Mouse (Mus musculus) adrenal gland, postnatal 36 days (tissue): Measurements from ENCODE around the gene Rcan2. TPM values are rescaled to one million over a fixed set of nuclear protein-coding genes. Genes with fewer than 3 reads are reported as not detected.
A peak's percentile ranks its signal among the peaks of the same experiment; 100 is the strongest.

ENCODE experiments used
- DNase-seq, 2 experiments: peaks; one replicate each; pipeline ENCODE4 v3.0.0; 2021; ENCODE audit warnings: mixed read lengths in 1 of 2
- total RNA-seq, 2 experiments: library from RNA; stranded (reverse); gene quantifications; 2 replicates each; pipeline ENCODE4 v1.2.3; 2021

Rcan2 gene
- total RNA-seq, 2 experiments from 2014 or later = 3.8 to 4.0 TPM

DNA sequence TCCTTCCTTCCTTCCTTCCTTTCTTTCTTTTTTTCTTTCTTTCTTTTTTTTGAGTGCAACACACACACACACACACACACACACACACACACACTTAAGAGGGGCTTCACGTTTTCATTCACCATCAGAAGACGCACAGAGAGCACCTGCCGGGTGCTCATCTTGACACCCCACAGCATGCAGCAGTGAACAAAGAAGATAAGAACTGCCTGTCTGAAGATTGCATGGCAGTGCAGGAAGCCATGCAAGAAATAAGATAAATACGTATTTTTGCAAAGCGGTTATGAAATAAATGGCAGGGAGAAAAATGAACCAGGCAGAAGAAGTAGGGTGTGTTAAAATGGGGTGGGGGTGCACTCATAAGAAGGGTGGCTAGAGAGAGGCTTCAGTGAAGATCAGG is 116.0 kb downstream of the Rcan2 start:
- DNase-seq = no peak

DNA sequence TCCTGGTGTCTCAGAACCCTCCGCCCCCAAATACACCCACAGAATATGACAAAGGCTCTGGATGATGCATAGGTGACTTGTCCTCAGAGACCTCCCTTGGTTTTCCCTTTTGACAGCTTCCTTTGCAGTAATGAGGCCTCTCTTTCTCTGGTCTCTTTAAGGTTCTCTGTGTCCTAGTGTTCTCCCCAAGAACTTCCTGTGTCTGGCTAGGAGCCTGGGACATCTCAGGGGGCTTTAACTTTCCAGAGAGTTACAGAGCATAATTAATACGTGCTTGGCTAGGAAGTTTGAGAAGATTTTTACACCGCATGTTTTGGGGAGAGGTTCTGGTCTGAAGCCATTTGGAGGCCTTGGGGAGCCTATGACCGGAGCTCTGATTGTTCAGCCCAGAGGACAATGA is 128.7 kb downstream of the Rcan2 start:
- no peak for DNase-seq

GRCm38 (mm10) chr17:43931731-43932130 is 130.6 kb downstream of the Rcan2 start:
- no peak for DNase-seq

DNA sequence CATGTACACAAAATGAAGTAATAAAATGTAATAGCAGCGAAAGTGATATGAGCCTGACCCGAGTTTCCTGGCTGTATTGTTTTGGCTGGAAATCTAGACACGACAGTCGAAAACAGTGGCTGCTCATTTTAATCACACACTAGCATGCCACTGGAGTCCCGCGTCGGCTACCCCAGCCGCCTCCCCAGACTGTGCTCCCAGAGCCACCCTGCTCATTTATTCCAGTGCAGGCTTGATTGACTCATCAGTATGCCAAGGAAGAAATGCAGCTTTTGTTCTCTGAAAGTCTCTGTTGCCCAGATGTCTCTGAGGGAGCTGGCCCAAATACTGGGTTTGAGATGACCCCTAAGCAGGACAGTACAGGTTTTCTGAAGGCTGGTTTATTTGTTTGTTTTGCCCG is 132.9 kb downstream of the Rcan2 start:
- no peak for DNase-seq

- DNase-seq = peak; percentile 1 to 3
These were observed 151.1 kb downstream of the Rcan2 start for GRCm38 (mm10) chr17:43952219-43952618.

DNA sequence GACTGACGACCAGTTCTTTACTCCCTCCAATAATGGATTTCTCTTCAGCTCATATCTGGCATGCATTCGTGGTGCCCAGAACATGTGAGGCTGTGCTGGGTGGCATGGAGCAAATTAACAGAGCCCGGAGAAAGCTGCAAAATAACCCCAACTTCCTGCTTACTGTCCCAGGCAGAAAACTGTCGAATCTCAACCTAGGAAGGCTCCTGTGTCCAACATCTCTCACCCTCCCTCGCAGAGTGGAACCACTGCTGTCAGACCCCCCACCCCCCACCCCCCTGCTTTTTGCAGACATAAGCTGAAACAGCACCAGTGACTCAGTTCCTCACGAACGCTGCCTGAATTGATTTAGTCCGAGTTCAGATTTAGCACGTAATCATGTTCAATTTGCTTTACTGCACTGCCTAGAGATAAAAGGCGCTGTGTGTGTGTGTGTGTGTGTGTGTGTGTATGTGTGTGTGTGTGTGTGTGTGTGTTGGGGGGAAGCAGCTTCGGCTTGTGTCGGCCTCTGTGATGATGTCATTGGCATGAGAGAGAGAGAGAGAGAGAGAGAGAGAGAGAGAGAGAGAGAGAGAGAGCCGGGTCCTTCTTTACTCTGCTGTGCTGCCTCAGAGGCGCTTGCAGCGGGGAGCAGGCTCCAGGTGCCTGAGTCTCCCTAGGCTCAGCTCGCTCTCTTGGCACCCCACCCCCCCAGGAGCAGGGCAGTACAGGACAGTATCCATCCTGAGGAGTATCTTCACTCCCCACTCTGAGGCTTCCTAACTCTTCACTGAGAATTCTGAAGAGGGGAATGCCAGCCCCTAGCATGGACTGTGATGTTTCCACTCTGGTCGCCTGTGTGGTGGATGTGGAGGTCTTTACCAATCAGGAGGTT is 151.7 kb downstream of the Rcan2 start:
- DNase-seq = peak in 1 of 2 experiments; percentile 3

DNA sequence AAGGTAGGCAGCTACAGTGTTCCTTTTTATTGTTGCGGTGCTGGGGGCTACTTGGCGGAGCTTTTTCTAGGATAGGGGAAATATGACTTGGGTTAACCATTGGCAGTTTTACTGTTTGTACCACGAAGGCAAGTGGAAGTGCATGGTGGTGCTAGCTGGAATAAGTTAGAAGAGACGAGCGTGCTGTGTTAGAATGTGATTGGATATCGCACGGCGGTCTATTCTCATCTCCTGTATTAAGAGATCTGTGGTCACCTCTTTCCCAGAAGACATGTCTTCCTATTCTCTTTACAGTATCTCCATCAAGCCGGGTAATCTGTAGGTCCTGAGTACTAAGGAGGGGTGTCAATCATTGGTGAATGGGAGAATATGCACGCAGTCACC is 152.4 kb downstream of the Rcan2 start:
- no peak for DNase-seq

DNA sequence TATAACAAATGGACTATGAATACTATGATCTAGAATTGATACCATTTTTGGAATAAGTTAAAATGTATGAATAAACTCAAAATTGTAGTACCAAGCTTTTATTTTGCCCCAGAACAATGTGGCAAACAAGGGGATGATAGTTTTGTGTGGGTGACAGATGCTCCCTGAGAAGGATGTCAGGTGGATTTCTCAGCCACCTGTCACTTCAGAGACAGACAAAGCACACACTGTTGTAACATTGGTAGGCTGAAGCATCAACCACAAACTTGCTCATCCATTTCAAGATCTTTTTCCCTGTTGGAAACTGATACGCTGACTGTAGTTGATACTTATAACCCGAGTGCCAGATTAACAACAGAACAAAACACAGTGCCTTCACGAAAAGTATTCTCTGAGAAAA is 158.6 kb downstream of the Rcan2 start:
- no peak for DNase-seq

- DNase-seq = no peak
These were observed 168.8 kb downstream of the Rcan2 start for GRCm38 (mm10) chr17:43969943-43970342.

DNA sequence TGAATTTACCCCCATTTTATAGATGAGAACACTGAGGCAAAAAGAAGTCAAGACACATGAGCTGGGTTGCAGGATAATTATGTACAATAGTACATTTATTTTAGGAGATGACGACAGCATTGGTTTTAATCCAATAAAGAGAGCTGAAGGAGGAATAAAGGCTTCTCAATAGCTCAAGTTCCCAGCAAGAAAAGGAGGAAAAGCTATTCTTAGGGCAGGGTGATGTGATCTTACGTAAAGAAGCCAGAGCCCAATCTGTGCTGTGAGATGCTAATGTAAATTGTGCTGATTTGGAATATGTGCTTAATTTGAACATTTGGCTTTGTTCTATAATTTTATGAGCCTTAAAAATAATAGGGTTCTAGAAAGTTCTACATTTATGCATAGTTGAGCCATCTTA is 176.4 kb downstream of the Rcan2 start:
- DNase-seq = no peak

- no peak for DNase-seq
These were observed 178.8 kb downstream of the Rcan2 start for GRCm38 (mm10) chr17:43979925-43980324.

DNA sequence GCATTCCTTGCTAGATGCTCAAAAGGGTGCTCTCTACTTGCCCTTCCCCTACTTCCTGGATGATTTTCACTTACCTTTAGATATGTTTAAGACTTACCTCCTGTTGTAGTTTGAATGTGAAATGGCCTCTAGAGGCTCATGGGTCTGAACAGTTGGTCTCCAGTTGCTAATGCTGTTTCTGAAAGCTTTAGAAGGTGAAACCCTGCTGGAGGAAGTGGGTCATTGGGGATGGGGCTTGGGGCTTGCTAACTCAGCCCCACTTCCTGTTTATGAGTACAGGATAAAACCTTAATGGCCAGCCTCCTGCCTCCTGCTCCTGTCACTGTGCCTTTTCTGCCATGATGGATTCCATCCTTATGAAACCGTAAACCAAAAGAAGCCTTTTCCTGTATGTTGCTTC is 181.4 kb downstream of the Rcan2 start:
- no peak for DNase-seq

GRCm38 (mm10) chr17:43989334-43989945 is 188.3 kb downstream of the Rcan2 start:
- no peak for DNase-seq

DNA sequence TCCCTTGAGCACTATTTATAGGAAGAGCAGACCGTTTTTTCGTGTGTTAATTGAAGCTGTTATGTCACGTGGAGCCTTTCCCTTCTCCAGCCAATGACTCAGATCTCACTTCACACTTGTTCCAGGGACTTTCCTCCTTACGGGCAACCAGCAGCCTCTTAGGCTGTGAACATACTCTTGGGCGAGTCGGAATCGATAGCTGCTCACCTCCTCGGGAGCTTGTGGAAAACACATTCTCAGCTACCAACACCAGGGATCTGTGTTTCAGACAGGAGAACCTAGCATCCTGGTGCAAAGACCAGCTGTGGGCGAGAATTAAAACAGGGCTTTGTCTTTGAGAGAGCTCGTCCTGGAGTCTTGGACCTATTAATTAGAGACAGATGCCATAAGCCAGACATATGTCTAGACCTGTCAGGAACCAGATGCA is 189.8 kb downstream of the Rcan2 start:
- DNase-seq = no peak

GRCm38 (mm10) chr17:43994080-43994479 is 192.9 kb downstream of the Rcan2 start:
- no peak for DNase-seq

GRCm38 (mm10) chr17:43997514-43997913 is 196.4 kb downstream of the Rcan2 start:
- no peak for DNase-seq

- no peak for DNase-seq
These were observed 196.9 kb downstream of the Rcan2 start for GRCm38 (mm10) chr17:43998095-43998494.

DNA sequence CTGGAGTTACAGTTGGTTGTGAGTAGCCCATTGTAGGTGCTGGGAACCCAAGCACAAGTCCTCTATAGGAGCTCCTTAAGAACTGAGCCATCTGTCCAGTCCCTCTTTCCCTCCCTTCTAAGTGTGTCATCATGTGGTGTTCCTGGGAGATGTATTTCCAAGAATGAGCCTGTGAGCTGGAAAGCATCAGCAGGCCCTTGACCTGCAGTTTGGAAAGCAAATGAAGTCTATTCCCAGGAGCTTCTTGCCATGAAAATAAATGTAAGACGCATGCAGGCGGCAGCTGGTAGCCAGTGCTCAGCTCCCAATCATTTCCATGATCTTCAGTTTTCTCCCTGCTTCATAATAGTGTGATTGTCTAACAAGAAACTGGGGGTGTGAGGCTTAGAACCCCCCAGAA is 203.2 kb downstream of the Rcan2 start:
- DNase-seq = no peak

DNA sequence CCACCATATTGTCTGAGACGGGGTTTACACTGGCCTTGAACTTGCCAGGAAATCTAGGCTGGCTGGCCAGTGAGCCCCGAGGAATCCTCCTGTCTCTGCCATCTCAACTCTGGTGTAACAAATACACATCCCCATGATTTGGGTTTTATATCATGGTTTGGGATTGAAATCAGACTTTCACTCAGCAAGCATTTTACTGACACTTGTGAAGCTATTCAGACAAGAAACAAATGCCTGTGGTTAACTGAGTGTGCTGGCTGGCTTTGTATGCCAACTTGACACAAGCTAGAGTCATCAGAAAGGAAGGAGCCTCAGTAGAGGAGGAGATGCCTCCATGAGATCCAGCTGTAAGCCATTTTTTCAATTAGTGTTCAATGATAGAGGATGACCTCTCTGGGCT is 206.3 kb downstream of the Rcan2 start:
- no peak for DNase-seq

GRCm38 (mm10) chr17:44011917-44012316 is 210.8 kb downstream of the Rcan2 start:
- no peak for DNase-seq

- DNase-seq = no peak
These were observed 212.8 kb downstream of the Rcan2 start for GRCm38 (mm10) chr17:44013756-44014510.

- no peak for DNase-seq
These were observed 215.2 kb downstream of the Rcan2 start for GRCm38 (mm10) chr17:44016314-44016713.

DNA sequence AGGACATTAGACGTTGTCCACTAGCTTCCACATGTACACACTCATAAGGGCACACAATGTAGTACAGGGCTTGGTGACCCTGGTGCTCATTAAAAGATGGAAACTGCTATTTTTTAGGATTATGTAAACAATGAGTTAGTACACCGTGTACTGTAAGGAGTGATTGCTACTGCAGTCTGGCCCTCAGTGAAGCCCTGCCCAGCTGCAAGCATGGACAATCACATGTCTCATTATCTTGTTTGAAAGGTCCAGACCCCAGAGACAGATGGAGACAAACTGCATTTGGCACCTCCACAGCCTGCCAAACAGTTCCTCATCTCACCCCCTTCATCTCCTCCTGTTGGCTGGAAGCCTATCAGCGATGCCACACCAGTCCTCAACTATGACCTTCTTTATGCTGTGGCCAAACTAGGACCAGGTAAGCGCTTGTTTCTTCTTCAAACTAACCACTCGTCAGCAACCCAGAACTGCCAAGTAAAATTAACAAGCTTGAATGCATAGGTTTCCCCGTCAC is 219.6 kb downstream of the Rcan2 start:
- no peak for DNase-seq
